Comparison of ENCODE assay signal across 19 mouse cellular contexts in the genomic region with DNA sequence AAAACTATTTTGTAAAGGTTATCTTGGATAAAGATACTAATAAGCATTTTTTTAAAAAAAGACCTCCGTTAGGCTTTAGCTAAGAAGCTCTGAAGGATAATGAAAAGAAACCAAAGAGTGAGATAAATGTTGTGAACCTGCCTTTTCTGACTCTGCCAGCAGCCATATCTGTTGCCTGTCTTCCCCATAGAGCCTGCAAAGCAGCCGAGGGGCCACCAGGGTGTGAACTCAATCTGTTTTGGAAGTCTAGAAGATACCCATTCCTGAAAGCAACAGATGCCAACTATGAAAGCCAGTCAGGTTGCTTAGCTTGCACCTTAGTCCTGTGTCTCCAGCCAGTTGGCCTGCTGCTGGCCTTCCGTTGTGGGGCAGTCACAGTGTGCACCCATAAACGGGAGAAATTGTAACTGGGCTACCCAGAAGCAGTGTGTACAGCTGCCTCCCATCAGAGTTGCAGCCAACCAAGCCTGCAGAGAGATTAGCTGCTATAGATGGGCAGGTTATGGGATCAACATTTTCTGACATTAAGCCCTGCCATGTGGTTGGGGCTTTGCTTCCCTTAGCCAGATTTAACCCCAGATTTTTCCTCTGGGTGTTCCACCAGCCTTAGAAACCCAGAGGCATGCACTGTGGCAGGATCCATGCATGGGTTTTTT.
DNase-seq lines count a peak whose midpoint lies in the region; ATAC-seq and TF ChIP-seq lines count a peak whose summit lies in the region.
"Had no signal": no experiment of that assay in that cellular context is flagged by ENCODE, and none has a peak within 500 bp of the region (broad histone marks: within the 10 kb centered on the region; RNA-seq: fewer than 3 reads in every experiment).

No protein-coding gene starts in this region.

- TF ChIP-seq CTCF in lung, embryonic 14.5 days (IDR thresholded peaks at IDR 0.05; ENCODE audit: low read depth) = peak; percentile 20; the same call in 1 of the 2 replicates

- DNase-seq in lung, adult 18-20 months = peak; percentile 7 to 10
- DNase-seq in lung, embryonic 14.5 days = peak; percentile 74
- peak; percentile 64 for DNase-seq in lung, postnatal 10 days
- peak; percentile 40 to 81 for DNase-seq in lung, postnatal 4 days
- no peak for DNase-seq in cerebellum, adult 18-20 months
- DNase-seq: adrenal gland, postnatal 10 days; cerebellum, adult 11 months; cerebellum, adult 9-10 months; cerebellum, postnatal 25 days; forebrain, postnatal 0 days; gastrocnemius, postnatal 14 days; heart, postnatal 4 days had no signal

- H3K36me3 ChIP-seq in lung, embryonic 14.5 days (ENCODE audit: insufficient read depth) = no peaks in the 10 kb centered on the region
- H3K36me3 ChIP-seq in hindbrain, embryonic 12.5 days = no peaks in the 10 kb centered on the region
- H3K36me3 ChIP-seq: embryonic facial prominence, embryonic 13.5 days; heart, embryonic 13.5 days; hindbrain, embryonic 13.5 days had no signal

- H3K27ac ChIP-seq in lung, embryonic 14.5 days (ENCODE audit: low read depth) = no peak overlapping the region
- H3K27ac ChIP-seq in hindbrain, embryonic 12.5 days = no peak overlapping the region
- H3K27ac ChIP-seq: embryonic facial prominence, embryonic 13.5 days; forebrain, embryonic 13.5 days; heart, embryonic 13.5 days; hindbrain, embryonic 13.5 days; hindbrain, postnatal 0 days had no signal

- H3K9ac ChIP-seq in lung, embryonic 14.5 days = no peak overlapping the region
- no peak overlapping the region for H3K9ac ChIP-seq in hindbrain, embryonic 12.5 days
- H3K9ac ChIP-seq: embryonic facial prominence, embryonic 13.5 days; forebrain, embryonic 13.5 days; forebrain, postnatal 0 days; heart, embryonic 13.5 days; hindbrain, embryonic 13.5 days had no signal

- H3K9me3 ChIP-seq in lung, embryonic 14.5 days (ENCODE audit: low read depth, low read length) = no peaks in the 10 kb centered on the region
- no peaks in the 10 kb centered on the region for H3K9me3 ChIP-seq in hindbrain, embryonic 12.5 days (replicated peaks)
- H3K9me3 ChIP-seq: embryonic facial prominence, embryonic 13.5 days; forebrain, embryonic 13.5 days; heart, embryonic 13.5 days; hindbrain, embryonic 13.5 days had no signal

- 39% methylated on average over 4 of the region's 4 CpGs for WGBS in lung, embryonic 14.5 days
- WGBS in hindbrain, embryonic 12.5 days = 82% methylated on average over 4 of the region's 4 CpGs

- no peak overlapping the region for H3K4me3 ChIP-seq in lung, embryonic 14.5 days (ENCODE audit: low read depth, low read length)
- H3K4me3 ChIP-seq in hindbrain, embryonic 12.5 days = no peak overlapping the region
- H3K4me3 ChIP-seq: embryonic facial prominence, embryonic 13.5 days; forebrain, embryonic 13.5 days; heart, embryonic 13.5 days; hindbrain, embryonic 13.5 days had no signal

- peak; percentile 92 for ATAC-seq in lung, embryonic 14.5 days (ENCODE audit: insufficient read depth)
- ATAC-seq in megakaryocyte progenitor cell, adult 5-6 weeks (replicated peaks; ENCODE audit: poor library complexity) = no peak
- no peak for ATAC-seq in hindbrain, embryonic 12.5 days (ENCODE audit: low FRiP score)
- ATAC-seq: forebrain, embryonic 13.5 days; forebrain, postnatal 0 days; hindbrain, postnatal 0 days had no signal

- H3K27me3 ChIP-seq in lung, embryonic 14.5 days (ENCODE audit: insufficient read depth, low read length) = no peaks in the 10 kb centered on the region
- H3K27me3 ChIP-seq in hindbrain, embryonic 12.5 days = no peaks in the 10 kb centered on the region
- H3K27me3 ChIP-seq: embryonic facial prominence, embryonic 13.5 days; forebrain, embryonic 13.5 days; heart, embryonic 13.5 days; hindbrain, embryonic 13.5 days had no signal

- no peaks in the 10 kb centered on the region for H3K4me1 ChIP-seq in lung, embryonic 14.5 days (ENCODE audit: insufficient read depth)
- no peaks in the 10 kb centered on the region for H3K4me1 ChIP-seq in hindbrain, embryonic 12.5 days
- H3K4me1 ChIP-seq: forebrain, embryonic 13.5 days; heart, embryonic 13.5 days; hindbrain, embryonic 13.5 days had no signal

- no peak overlapping the region for H3K4me2 ChIP-seq in lung, embryonic 14.5 days
- H3K4me2 ChIP-seq in hindbrain, embryonic 12.5 days (replicated peaks) = no peak overlapping the region
- H3K4me2 ChIP-seq: embryonic facial prominence, embryonic 13.5 days; forebrain, embryonic 13.5 days; heart, embryonic 13.5 days; hindbrain, embryonic 13.5 days had no signal

Comparison
In these comparisons a context has a peak if more than half of its experiments do, and no peak if none do; other contexts are left out.
1. DNase-seq: peak in lung, adult 18-20 months (2 of 2), lung, embryonic 14.5 days (single experiment), lung, postnatal 10 days (single experiment) and lung, postnatal 4 days (2 of 2); none in cerebellum, adult 18-20 months (0 of 2).